Mouse (Mus musculus) thymus, adult 2 months (tissue): Measurements from ENCODE around the gene Sec24b. TPM values are rescaled to one million over a fixed set of nuclear protein-coding genes. Genes with fewer than 3 reads are reported as not detected.

Experiments used
- DNase-seq: peaks from one replicate; pipeline ENCODE4 v3.0.0; 2021
- H3K27ac ChIP-seq: fragments of 200-500 bp; 2 replicates; pipeline ENCODE4 v1.5.1; 2012; ENCODE audit warnings: low read length, control low read depth; ENCODE audit not compliant: control insufficient read depth, insufficient read depth
- H3K27me3 ChIP-seq: fragments of 200-500 bp; 2 replicates; pipeline ENCODE4 v1.6.1; 2012; ENCODE audit warnings: mild to moderate bottlenecking, low read length, moderate library complexity, mixed read lengths; ENCODE audit not compliant: control insufficient read depth, insufficient read depth
- H3K36me3 ChIP-seq: fragments of 200-500 bp; 2 replicates; pipeline ENCODE4 v1.6.1; 2012; ENCODE audit warnings: mild to moderate bottlenecking, low read length, moderate library complexity; ENCODE audit not compliant: control insufficient read depth, insufficient read depth
- H3K4me1 ChIP-seq: fragments of 200-500 bp; replicated peaks from 2 replicates; pipeline ENCODE4 v1.6.1; 2012; ENCODE audit warnings: low read length; ENCODE audit not compliant: control insufficient read depth, insufficient read depth
- H3K4me3 ChIP-seq: fragments of 200-500 bp; 2 replicates; pipeline ENCODE4 v1.5.1; 2012; ENCODE audit warnings: mild to moderate bottlenecking, low read length, control low read depth, moderate library complexity; ENCODE audit not compliant: control insufficient read depth, insufficient read depth
- CTCF ChIP-seq: fragments of 200-500 bp; IDR thresholded peaks from 2 replicates; pipeline ENCODE4 v1.5.1; 2012; ENCODE audit warnings: mild to moderate bottlenecking, control low read depth, low read length, moderate library complexity, borderline replicate concordance; ENCODE audit not compliant: control insufficient read depth, poor library complexity, insufficient read depth; ENCODE audit errors: extremely low read depth
- POLR2A ChIP-seq: fragments of 200-500 bp; IDR thresholded peaks from 2 replicates; pipeline ENCODE4 v1.6.1; 2012; ENCODE audit warnings: mild to moderate bottlenecking, low read length, control low read depth, moderate library complexity; ENCODE audit not compliant: control insufficient read depth, poor library complexity, insufficient read depth; ENCODE audit errors: extremely low read depth
- WGBS: fragments of 180-500 bp; shearing (Covaris S2); methylation state at CpG from one replicate; pipeline ENCODE4 v1.1.7; 2018; 5-methylcytosine and 5-hydroxymethylcytosine counted together
- polyA plus RNA-seq: library from polyadenylated mRNA; depleted of rRNA; stranded (reverse); fragments of >200 nt; gene quantifications from 2 replicates; pipeline ENCODE4 v1.2.3, GENCODE M21; 2012

Gene Sec24b
- polyA plus RNA-seq, 1 experiment: 149 TPM

DNA sequence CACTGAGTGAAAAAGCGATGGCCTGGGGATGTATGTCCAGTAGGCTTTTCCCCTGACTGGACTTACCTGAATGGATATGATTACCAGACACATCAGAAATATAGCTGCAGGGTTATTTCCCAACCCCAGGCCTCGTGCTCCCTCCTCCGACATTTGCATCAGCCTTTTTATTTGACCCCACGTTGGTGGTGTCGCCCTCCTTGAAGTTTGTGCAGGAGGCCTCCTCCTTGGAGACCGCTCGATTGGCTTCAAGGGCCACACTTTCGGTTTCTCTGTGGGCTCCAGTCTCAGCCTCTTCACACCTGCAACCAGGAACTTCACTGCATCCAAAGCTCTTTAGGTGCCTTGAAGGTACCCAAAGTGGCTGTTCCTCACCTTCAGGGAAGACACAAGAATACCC lies 35.8 kb downstream of the Sec24b start:
- H3K36me3 ChIP-seq: peaks cover 21% of the 10 kb centered on the region
- WGBS: 92% methylated on average over 8 of the region's 8 CpGs
- H3K4me3 ChIP-seq: no peak overlapping the region
- no peaks in the 10 kb centered on the region for H3K27me3 ChIP-seq
- TF ChIP-seq POLR2A (no peak), CTCF (no peak)
- no peak overlapping the region for H3K27ac ChIP-seq
- H3K4me1 ChIP-seq: no peaks in the 10 kb centered on the region
- no peak for DNase-seq

DNA sequence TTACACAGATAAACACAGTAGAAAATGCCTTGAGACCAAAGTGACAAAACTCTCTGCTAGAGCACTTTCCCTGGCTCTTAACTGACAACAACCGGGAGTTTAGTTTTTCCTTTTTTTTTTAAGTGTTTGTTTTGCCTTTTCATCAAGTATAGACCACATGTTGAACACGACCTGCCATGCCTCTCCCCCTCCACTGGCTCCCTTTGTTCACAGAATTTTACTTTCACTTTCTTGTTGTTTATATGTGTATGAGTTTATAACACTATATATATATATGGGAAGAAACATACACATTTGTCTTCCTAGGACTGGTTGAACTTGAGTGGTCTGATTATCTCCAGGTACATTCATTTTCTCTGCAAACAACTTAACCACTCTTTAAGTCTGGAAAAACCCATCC lies 48.4 kb downstream of the Sec24b start:
- H3K27me3 ChIP-seq: no peaks in the 10 kb centered on the region
- DNase-seq: no peak
- WGBS: 10% methylated on average over 2 of the region's 2 CpGs
- no peak overlapping the region for H3K27ac ChIP-seq
- H3K36me3 ChIP-seq: peaks cover 15% of the 10 kb centered on the region
- H3K4me3 ChIP-seq: no peak overlapping the region
- TF ChIP-seq CTCF: no peak
- TF ChIP-seq POLR2A: no peak
- no peaks in the 10 kb centered on the region for H3K4me1 ChIP-seq

- TF ChIP-seq CTCF (no peak), POLR2A (no peak)
- H3K4me3 ChIP-seq: no peak overlapping the region
- H3K27ac ChIP-seq: no peak overlapping the region
- WGBS: 90% methylated on average over 1 of the region's 1 CpGs
- H3K4me1 ChIP-seq: no peaks in the 10 kb centered on the region
- no peak for DNase-seq
- H3K27me3 ChIP-seq: no peaks in the 10 kb centered on the region
- peaks cover 26% of the 10 kb centered on the region for H3K36me3 ChIP-seq
Measured at GRCm38 (mm10) chr3:130011236-130011635, 50.1 kb downstream of the Sec24b start.

DNA sequence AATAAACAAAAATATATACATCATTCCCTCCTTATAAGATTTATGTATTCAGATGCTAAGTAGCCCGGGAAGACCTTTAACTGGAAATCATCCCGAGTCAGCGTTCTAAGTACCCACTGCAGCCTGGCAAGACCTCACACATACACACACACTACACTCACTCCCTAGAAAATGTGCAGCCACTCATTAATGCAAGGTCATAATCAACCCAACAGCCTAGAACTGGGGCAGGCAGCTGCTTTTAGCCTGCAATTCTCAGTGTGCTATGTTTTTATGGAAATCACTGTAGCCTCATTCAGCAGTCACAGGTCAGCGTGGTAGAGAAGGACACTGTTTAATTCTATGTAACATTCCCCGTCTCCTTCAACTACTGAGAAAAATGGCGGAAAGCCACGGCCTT lies 55.2 kb downstream of the Sec24b start:
- Histone ChIP-seq H3K27ac (no peak overlapping the region), H3K27me3 (no peaks in the 10 kb centered on the region), H3K4me1 (no peaks in the 10 kb centered on the region), H3K4me3 (no peak overlapping the region), H3K36me3 (peaks cover 66% of the 10 kb centered on the region)
- TF ChIP-seq CTCF: no peak
- TF ChIP-seq POLR2A: no peak
- DNase-seq: no peak
- 97% methylated on average over 7 of the region's 7 CpGs for WGBS

GRCm38 (mm10) chr3:130000926-130001325 lies 60.4 kb downstream of the Sec24b start:
- no peak for DNase-seq
- TF ChIP-seq POLR2A (no peak), CTCF (no peak)
- no peak overlapping the region for H3K27ac ChIP-seq
- no peaks in the 10 kb centered on the region for H3K27me3 ChIP-seq
- H3K4me3 ChIP-seq: no peak overlapping the region
- no peaks in the 10 kb centered on the region for H3K4me1 ChIP-seq
- H3K36me3 ChIP-seq: peaks cover 71% of the 10 kb centered on the region
- WGBS: 97% methylated on average over 11 of the region's 11 CpGs

DNA sequence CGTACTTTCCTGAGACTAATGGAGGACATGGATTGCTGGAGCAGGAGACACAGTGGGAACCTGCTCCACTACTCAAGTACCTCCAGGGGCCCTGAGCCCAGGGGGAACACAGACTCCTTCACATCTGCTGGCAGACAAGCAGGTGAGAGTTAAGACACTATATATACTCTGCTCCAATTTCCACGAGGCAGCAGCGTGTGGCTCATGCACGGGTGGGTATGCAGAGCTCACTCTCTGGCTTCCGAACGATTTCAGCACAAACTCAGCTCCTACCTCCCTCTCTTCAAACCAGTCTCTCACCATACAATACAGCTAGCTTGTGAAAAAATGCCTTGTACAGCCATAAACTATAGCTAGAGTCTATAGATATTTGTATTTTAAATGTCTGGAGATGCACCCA lies 62.8 kb downstream of the Sec24b start:
- no peak for TF ChIP-seq CTCF
- WGBS: 95% methylated on average over 6 of the region's 6 CpGs
- no peaks in the 10 kb centered on the region for H3K27me3 ChIP-seq
- no peak overlapping the region for H3K27ac ChIP-seq
- no peak for DNase-seq
- H3K36me3 ChIP-seq: peaks cover 70% of the 10 kb centered on the region
- no peak overlapping the region for H3K4me3 ChIP-seq
- H3K4me1 ChIP-seq: no peaks in the 10 kb centered on the region

- Histone ChIP-seq H3K27me3 (no peaks in the 10 kb centered on the region), H3K4me1 (no peaks in the 10 kb centered on the region), H3K4me3 (no peak overlapping the region), H3K36me3 (peaks cover 73% of the 10 kb centered on the region), H3K27ac (no peak overlapping the region)
- 95% methylated on average over 7 of the region's 7 CpGs for WGBS
- TF ChIP-seq POLR2A (no peak), CTCF (no peak)
- no peak for DNase-seq
Measured at GRCm38 (mm10) chr3:129998001-129998400, 63.4 kb downstream of the Sec24b start.
